Mouse (Mus musculus): ENCODE results near the gene Tspan12. TPM values are rescaled to one million over a fixed set of nuclear protein-coding genes. Genes with fewer than 3 reads are reported as not detected.
"Not testable (repeated sequence)": the region's sequence is repeated elsewhere in the genome, so short reads cannot be mapped to it uniquely, and the experiment has no call there.

The Tspan12 gene
- total and polyA plus RNA-seq, 3 experiments = 0.10 to 1.9 TPM; not detected in 1

DNA sequence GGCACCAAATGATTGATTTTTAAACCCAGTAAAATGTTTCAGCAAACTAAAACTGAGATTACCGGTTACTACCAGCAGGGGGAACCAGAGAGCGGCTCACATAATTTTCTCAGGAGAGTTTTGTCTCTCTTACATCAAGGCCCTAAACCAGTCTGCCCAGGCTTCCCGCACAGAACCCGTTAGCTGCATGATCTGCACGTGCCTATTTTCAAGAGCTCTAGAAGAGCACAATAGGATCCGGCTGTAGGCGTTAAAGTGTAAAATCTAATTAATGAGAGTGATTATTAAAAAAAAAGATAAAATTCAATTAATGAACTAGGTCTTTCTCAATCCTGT is 57.3 kb downstream of the Tspan12 start:
- DNase-seq (ENCODE audit: low spot score) = peak; percentile 30
- peaks cover 28% of the 10 kb centered on the region for H3K4me1 ChIP-seq (ENCODE audit: insufficient read depth, low read depth, low read length)
- ATAC-seq (ENCODE audit: extremely low read depth, insufficient number of reproducible peaks, low FRiP score, poor library complexity, severe bottlenecking) = peak; percentile 25; the same call in 1 of the 2 replicates
- H3K27me3 ChIP-seq (ENCODE audit: insufficient read depth, low read length) = no peaks in the 10 kb centered on the region
- H3K4me3 ChIP-seq (ENCODE audit: low read depth, low read length) = no peak overlapping the region
- no peaks in the 10 kb centered on the region for H3K36me3 ChIP-seq (replicated peaks)
- no peaks in the 10 kb centered on the region for H3K9me3 ChIP-seq (replicated peaks)
- TF ChIP-seq CTCF (IDR thresholded peaks at IDR 0.05; ENCODE audit: low read depth, low read length) (peak; percentile 57), TAL1 (conservative IDR thresholded peaks at IDR 0.05; ENCODE audit: low read depth, low read length) (no peak), POLR2AphosphoS5 (IDR thresholded peaks at IDR 0.05; ENCODE audit: insufficient replicate concordance, low read depth, low read length) (no peak), GATA2 (IDR thresholded peaks at IDR 0.05; ENCODE audit: borderline replicate concordance, low read depth, low read length) (no peak)

DNA sequence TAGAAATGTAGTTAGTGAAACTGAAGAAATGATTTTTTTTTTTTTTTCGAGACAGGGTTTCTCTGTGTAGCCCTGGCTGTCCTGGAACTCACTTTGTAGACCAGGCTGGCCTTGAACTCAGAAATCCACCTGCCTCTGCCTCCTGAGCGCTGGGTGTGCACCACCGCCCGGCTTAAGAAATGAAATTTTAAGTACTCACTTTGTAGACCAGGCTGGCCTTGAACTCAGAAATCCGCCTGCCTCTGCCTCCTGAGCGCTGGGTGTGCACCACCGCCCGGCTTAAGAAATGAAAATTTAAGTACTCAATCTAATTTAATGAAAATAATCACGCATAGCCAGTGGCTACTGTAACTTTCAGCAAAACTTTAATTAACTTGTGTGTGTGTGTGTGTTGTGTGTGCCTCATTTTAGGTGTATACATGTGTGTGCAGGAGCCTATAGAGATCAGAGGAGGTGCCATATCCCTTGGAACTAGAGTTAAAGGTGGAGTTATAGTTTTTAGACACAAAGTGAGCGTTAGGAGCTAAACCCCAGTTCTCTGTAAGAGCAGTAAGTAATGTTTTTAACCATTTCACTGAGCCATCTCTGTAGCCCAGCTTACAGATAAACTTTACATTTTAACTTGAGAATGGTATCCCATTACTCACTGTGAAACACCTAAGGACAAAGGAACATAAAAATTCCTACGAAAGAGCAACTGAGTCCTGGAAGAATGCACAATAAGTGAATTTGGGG is 57.8 kb downstream of the Tspan12 start:
- Histone ChIP-seq H3K9me3 (replicated peaks) (no peaks in the 10 kb centered on the region), H3K4me1 (ENCODE audit: insufficient read depth, low read depth, low read length) (peaks cover 33% of the 10 kb centered on the region), H3K27me3 (ENCODE audit: insufficient read depth, low read length) (no peaks in the 10 kb centered on the region), H3K4me3 (ENCODE audit: low read depth, low read length) (no peak overlapping the region), H3K36me3 (replicated peaks) (no peaks in the 10 kb centered on the region)
- ATAC-seq (ENCODE audit: extremely low read depth, insufficient number of reproducible peaks, low FRiP score, poor library complexity, severe bottlenecking) (no peak), DNase-seq (ENCODE audit: low spot score) (no peak)
- no peak for TF ChIP-seq POLR2AphosphoS5 (IDR thresholded peaks at IDR 0.05; ENCODE audit: insufficient replicate concordance, low read depth, low read length)
- no peak for TF ChIP-seq CTCF (IDR thresholded peaks at IDR 0.05; ENCODE audit: low read depth, low read length)
- no peak for TF ChIP-seq TAL1 (conservative IDR thresholded peaks at IDR 0.05; ENCODE audit: low read depth, low read length)

DNA sequence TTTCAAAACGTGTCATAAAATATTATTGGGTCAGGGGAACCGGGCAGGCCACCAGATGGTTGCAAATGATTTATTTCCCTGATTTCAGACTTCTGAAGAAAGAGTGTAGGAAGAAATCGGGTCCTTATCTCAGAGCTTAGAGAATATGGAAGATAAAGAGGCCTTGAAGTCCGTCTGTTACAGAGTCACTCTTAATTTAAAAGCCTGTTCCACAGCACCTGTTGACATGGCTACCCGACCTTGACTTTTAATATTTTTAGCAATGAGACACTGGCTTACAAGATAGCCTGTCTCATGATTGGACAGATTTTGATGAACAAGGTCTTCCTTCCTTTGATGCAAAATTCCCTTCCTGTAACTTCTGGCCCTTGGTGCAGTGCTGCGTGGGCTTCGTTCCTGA is 61.0 kb downstream of the Tspan12 start:
- Histone ChIP-seq H3K36me3 (replicated peaks) (no peaks in the 10 kb centered on the region), H3K27me3 (ENCODE audit: insufficient read depth, low read length) (no peaks in the 10 kb centered on the region), H3K4me3 (ENCODE audit: low read depth, low read length) (no peak overlapping the region), H3K9me3 (replicated peaks) (no peaks in the 10 kb centered on the region), H3K4me1 (ENCODE audit: insufficient read depth, low read depth, low read length) (peaks cover 62% of the 10 kb centered on the region)
- TF ChIP-seq TAL1 (conservative IDR thresholded peaks at IDR 0.05; ENCODE audit: low read depth, low read length) (no peak), GATA2 (IDR thresholded peaks at IDR 0.05; ENCODE audit: borderline replicate concordance, low read depth, low read length) (no peak), POLR2AphosphoS5 (IDR thresholded peaks at IDR 0.05; ENCODE audit: insufficient replicate concordance, low read depth, low read length) (no peak), GATA1 (IDR thresholded peaks at IDR 0.05; ENCODE audit: borderline replicate concordance, low read length) (no peak), CTCF (IDR thresholded peaks at IDR 0.05; ENCODE audit: low read depth, low read length) (no peak)
- ATAC-seq (ENCODE audit: extremely low read depth, insufficient number of reproducible peaks, low FRiP score, poor library complexity, severe bottlenecking) = no peak
- no peak for DNase-seq (ENCODE audit: low spot score)

DNA sequence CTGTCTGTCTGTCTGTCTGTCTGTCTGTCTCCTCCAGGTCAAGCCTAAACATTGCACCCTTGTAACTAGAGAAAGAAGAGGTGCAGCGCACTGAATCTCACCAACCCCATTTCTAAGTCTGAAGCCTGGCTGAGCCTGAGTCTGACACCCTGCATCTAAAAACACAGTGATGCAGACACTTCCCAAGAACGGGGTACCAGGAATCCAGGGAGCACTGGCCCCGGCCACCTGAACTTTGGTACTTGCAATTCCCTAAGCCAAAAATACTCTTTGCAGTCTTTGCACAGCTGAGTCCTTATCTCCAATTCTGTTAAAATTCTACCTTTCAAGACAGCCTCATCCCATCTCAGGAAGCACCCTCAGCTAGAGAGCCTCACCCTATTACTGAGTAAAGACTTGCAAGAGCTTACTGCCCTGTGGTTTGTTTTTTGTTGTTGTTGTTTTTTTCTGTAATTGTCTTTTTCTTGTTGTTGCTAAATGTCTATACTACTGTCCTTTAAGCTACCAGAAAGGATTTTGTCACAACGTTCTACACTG is 61.7 kb downstream of the Tspan12 start:
- TF ChIP-seq TAL1 (conservative IDR thresholded peaks at IDR 0.05; ENCODE audit: low read depth, low read length) = no peak
- no peak for TF ChIP-seq CTCF (IDR thresholded peaks at IDR 0.05; ENCODE audit: low read depth, low read length)
- no peak for TF ChIP-seq POLR2AphosphoS5 (IDR thresholded peaks at IDR 0.05; ENCODE audit: insufficient replicate concordance, low read depth, low read length)
- no peak for DNase-seq (ENCODE audit: low spot score)
- peaks cover 69% of the 10 kb centered on the region for H3K4me1 ChIP-seq (ENCODE audit: insufficient read depth, low read depth, low read length)

DNA sequence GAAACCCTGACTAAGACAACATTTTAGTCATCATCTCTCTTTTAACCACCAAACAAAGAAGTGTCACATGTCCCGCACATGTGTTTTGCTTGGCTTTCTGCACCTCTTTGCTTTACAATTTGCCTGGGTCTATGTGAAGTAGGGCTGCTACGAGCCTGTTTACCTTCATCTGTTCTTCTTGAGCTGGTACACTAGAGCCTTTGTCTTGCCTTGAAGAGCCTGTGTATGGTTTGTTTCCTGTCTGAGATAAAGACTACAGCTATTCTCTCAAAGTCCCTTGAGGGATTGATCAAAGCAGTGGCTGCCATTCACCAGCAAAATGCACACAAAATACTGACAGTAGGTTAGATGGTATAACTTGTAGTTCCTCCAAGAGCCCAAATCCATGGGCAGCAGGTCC is 62.3 kb downstream of the Tspan12 start:
- no peaks in the 10 kb centered on the region for H3K9me3 ChIP-seq (replicated peaks)
- peaks cover 75% of the 10 kb centered on the region for H3K4me1 ChIP-seq (ENCODE audit: insufficient read depth, low read depth, low read length)
- ATAC-seq (ENCODE audit: extremely low read depth, insufficient number of reproducible peaks, low FRiP score, poor library complexity, severe bottlenecking) (no peak), DNase-seq (ENCODE audit: low spot score) (no peak)
- no peak overlapping the region for H3K4me3 ChIP-seq (ENCODE audit: low read depth, low read length)
- TF ChIP-seq POLR2AphosphoS5 (IDR thresholded peaks at IDR 0.05; ENCODE audit: insufficient replicate concordance, low read depth, low read length) = no peak
- TF ChIP-seq GATA1 (IDR thresholded peaks at IDR 0.05; ENCODE audit: borderline replicate concordance, low read length) = no peak
- TF ChIP-seq TAL1 (conservative IDR thresholded peaks at IDR 0.05; ENCODE audit: low read depth, low read length) = no peak
- TF ChIP-seq GATA2 (IDR thresholded peaks at IDR 0.05; ENCODE audit: borderline replicate concordance, low read depth, low read length) = no peak
- TF ChIP-seq CTCF (IDR thresholded peaks at IDR 0.05; ENCODE audit: low read depth, low read length) = no peak
- no peaks in the 10 kb centered on the region for H3K36me3 ChIP-seq (replicated peaks)
- H3K27me3 ChIP-seq (ENCODE audit: insufficient read depth, low read length) = no peaks in the 10 kb centered on the region

More for the DNA sequence above, 61.7 kb downstream of the Tspan12 start:
- no peak for ATAC-seq (ENCODE audit: extremely low read depth, insufficient number of reproducible peaks, low FRiP score, poor library complexity, severe bottlenecking)
- no peaks in the 10 kb centered on the region for H3K36me3 ChIP-seq (replicated peaks)
- no peak overlapping the region for H3K4me3 ChIP-seq (ENCODE audit: low read depth, low read length)
- H3K27me3 ChIP-seq (ENCODE audit: insufficient read depth, low read length) = no peaks in the 10 kb centered on the region
- H3K9me3 ChIP-seq (replicated peaks) = no peaks in the 10 kb centered on the region

DNA sequence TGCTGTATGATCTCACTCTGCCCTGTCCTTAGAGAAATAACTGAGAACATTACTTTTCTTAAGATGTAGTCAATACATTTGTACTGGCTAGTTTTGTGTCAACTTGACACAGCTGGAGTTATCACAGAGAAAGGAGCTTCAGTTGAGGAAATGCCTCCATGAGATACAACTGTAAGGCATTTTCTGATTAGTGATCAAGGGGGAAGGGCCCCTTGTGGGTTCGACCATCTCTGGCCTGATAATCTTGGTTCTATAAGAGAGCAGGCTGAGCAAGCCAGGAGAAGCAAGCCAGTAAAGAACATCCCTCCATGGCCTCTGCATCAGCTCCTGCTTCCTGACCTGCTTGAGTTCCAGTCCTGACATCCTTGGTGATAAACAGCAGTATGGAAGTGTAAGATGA is 62.7 kb downstream of the Tspan12 start:
- H3K4me3 ChIP-seq (ENCODE audit: low read depth, low read length); H3K9me3 ChIP-seq (replicated peaks); H3K27me3 ChIP-seq (ENCODE audit: insufficient read depth, low read length); ATAC-seq (ENCODE audit: extremely low read depth, insufficient number of reproducible peaks, low FRiP score, poor library complexity, severe bottlenecking); DNase-seq (ENCODE audit: low spot score); H3K36me3 ChIP-seq (replicated peaks): not testable (repeated sequence)
- peaks cover 78% of the 10 kb centered on the region for H3K4me1 ChIP-seq (ENCODE audit: insufficient read depth, low read depth, low read length)

DNA sequence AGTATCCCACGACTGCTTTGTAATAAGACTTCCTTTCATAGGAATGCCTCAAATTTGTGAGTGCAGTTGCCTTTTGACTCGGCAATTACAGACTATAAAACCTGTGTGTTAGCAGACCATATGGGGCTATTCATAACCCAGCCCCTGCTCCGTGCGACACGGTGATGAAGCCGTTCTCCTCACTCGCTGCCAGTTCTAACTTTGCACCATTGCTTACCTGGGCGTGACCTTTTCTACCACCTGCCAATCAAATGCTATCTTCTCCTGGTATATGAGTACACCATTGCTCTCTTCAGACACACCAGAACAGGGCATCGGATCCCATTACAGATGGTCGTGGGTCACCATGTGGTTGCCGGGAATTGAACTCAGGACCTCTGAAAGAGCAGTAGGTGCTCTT is 64.6 kb downstream of the Tspan12 start:
- no peaks in the 10 kb centered on the region for H3K27me3 ChIP-seq (ENCODE audit: insufficient read depth, low read length)
- H3K36me3 ChIP-seq (replicated peaks) = no peaks in the 10 kb centered on the region
- TF ChIP-seq GATA1 (IDR thresholded peaks at IDR 0.05; ENCODE audit: borderline replicate concordance, low read length) (no peak), CTCF (IDR thresholded peaks at IDR 0.05; ENCODE audit: low read depth, low read length) (no peak), GATA2 (IDR thresholded peaks at IDR 0.05; ENCODE audit: borderline replicate concordance, low read depth, low read length) (no peak), POLR2AphosphoS5 (IDR thresholded peaks at IDR 0.05; ENCODE audit: insufficient replicate concordance, low read depth, low read length) (no peak), TAL1 (conservative IDR thresholded peaks at IDR 0.05; ENCODE audit: low read depth, low read length) (no peak)
- DNase-seq (ENCODE audit: low spot score) (no peak), ATAC-seq (ENCODE audit: extremely low read depth, insufficient number of reproducible peaks, low FRiP score, poor library complexity, severe bottlenecking) (peak; percentile 22; the same call in 1 of the 2 replicates)
- no peaks in the 10 kb centered on the region for H3K9me3 ChIP-seq (replicated peaks)
- peak overlapping the region; percentile 56; the same call in 1 of the 2 replicates for H3K4me3 ChIP-seq (ENCODE audit: low read depth, low read length)
- peaks cover 72% of the 10 kb centered on the region for H3K4me1 ChIP-seq (ENCODE audit: insufficient read depth, low read depth, low read length)

Data from G1E (cell line).